Mouse (Mus musculus): ENCODE measurements around the gene Ift57. TPM values are rescaled to one million over a fixed set of nuclear protein-coding genes. Genes with fewer than 3 reads are reported as not detected.

Ift57 gene
- 10 to 100 TPM; 12.9 to 13.0 TPM for total RNA-seq (2021)

GRCm38 (mm10) chr16:49698620-49699525 lies at the start of gene Ift57:
Gene Ift57 (plus strand): TSS chr16:49699233.
- peak; percentile 95 for DNase-seq (ENCODE audit: low spot score)

GRCm38 (mm10) chr16:49657182-49657581 lies 41.9 kb upstream of the Ift57 start:
- intact Hi-C loops (cut with DNase I), result no loop called here
- no peak for DNase-seq (ENCODE audit: low spot score)

More at GRCm38 (mm10) chr16:49698620-49699525, at the start of gene Ift57:
- intact Hi-C loops (cut with DNase I), result loop anchor here (10.0 kb wide), 1 partner anchor 174 kb away; no protein-coding TSS in a partner anchor

- intact Hi-C loops (cut with DNase I), result no loop called here
These were observed 41.0 kb upstream of the Ift57 start for GRCm38 (mm10) chr16:49658029-49658428.

GRCm38 (mm10) chr16:49659131-49659530 lies 39.9 kb upstream of the Ift57 start:
- intact Hi-C loops (cut with DNase I), result no loop called here
- DNase-seq (ENCODE audit: low spot score), result no peak

More at GRCm38 (mm10) chr16:49658029-49658428, 41.0 kb upstream of the Ift57 start:
- no peak for DNase-seq (ENCODE audit: low spot score)

GRCm38 (mm10) chr16:49660111-49660510 lies 38.9 kb upstream of the Ift57 start:
- intact Hi-C loops (cut with DNase I), result no loop called here
- no peak for DNase-seq (ENCODE audit: low spot score)

GRCm38 (mm10) chr16:49662201-49662600 lies 36.8 kb upstream of the Ift57 start:
- no peak for DNase-seq (ENCODE audit: low spot score)
- intact Hi-C loops (cut with DNase I), result no loop called here

- intact Hi-C loops (cut with DNase I), result no loop called here
- no peak for DNase-seq (ENCODE audit: low spot score)
These were observed 34.4 kb upstream of the Ift57 start for GRCm38 (mm10) chr16:49664677-49665076.

GRCm38 (mm10) chr16:49679666-49680065 lies 19.4 kb upstream of the Ift57 start:
- no peak for DNase-seq (ENCODE audit: low spot score)
- intact Hi-C loops (cut with DNase I), result no loop called here

- no peak for DNase-seq (ENCODE audit: low spot score)
These were observed 14.1 kb upstream of the Ift57 start for GRCm38 (mm10) chr16:49684961-49685360.

GRCm38 (mm10) chr16:49699821-49700220 lies 788 bp downstream of the Ift57 start:
- intact Hi-C loops (cut with DNase I), result loop anchor here (2.0 to 10.0 kb wide), 3 partner anchors 155 to 177 kb away; no protein-coding TSS in a partner anchor
- no peak for DNase-seq (ENCODE audit: low spot score)

More at GRCm38 (mm10) chr16:49684961-49685360, 14.1 kb upstream of the Ift57 start:
- intact Hi-C loops (cut with DNase I), result no loop called here

GRCm38 (mm10) chr16:49708074-49708473 lies 9.0 kb downstream of the Ift57 start:
- intact Hi-C loops (cut with DNase I), result no loop called here
- no peak for DNase-seq (ENCODE audit: low spot score)

- DNase-seq (ENCODE audit: low spot score), result no peak
- intact Hi-C loops (cut with DNase I), result no loop called here
These were observed 11.2 kb downstream of the Ift57 start for GRCm38 (mm10) chr16:49710188-49710587.

GRCm38 (mm10) chr16:49713302-49713701 lies 14.3 kb downstream of the Ift57 start:
- DNase-seq (ENCODE audit: low spot score), result no peak
- intact Hi-C loops (cut with DNase I), result no loop called here

GRCm38 (mm10) chr16:49720671-49721070 lies 21.6 kb downstream of the Ift57 start:
- intact Hi-C loops (cut with DNase I), result no loop called here
- no peak for DNase-seq (ENCODE audit: low spot score)

GRCm38 (mm10) chr16:49721678-49722077 lies 22.6 kb downstream of the Ift57 start:
- intact Hi-C loops (cut with DNase I), result no loop called here
- DNase-seq (ENCODE audit: low spot score), result no peak

- DNase-seq (ENCODE audit: low spot score), result no peak
- intact Hi-C loops (cut with DNase I), result no loop called here
These were observed 24.2 kb downstream of the Ift57 start for GRCm38 (mm10) chr16:49723222-49723621.

- no peak for DNase-seq (ENCODE audit: low spot score)
- intact Hi-C loops (cut with DNase I), result no loop called here
These were observed 25.2 kb downstream of the Ift57 start for GRCm38 (mm10) chr16:49724232-49724631.

- intact Hi-C loops (cut with DNase I), result no loop called here
These were observed 25.9 kb downstream of the Ift57 start for GRCm38 (mm10) chr16:49724931-49725330.

GRCm38 (mm10) chr16:49725446-49725845 lies 26.4 kb downstream of the Ift57 start:
- intact Hi-C loops (cut with DNase I), result no loop called here
- DNase-seq (ENCODE audit: low spot score), result no peak

More at GRCm38 (mm10) chr16:49724931-49725330, 25.9 kb downstream of the Ift57 start:
- no peak for DNase-seq (ENCODE audit: low spot score)

GRCm38 (mm10) chr16:49726216-49726615 lies 27.2 kb downstream of the Ift57 start:
- intact Hi-C loops (cut with DNase I), result no loop called here
- DNase-seq (ENCODE audit: low spot score), result no peak

- intact Hi-C loops (cut with DNase I), result no loop called here
- no peak for DNase-seq (ENCODE audit: low spot score)
These were observed 27.7 kb downstream of the Ift57 start for GRCm38 (mm10) chr16:49726761-49727160.
